Mouse (Mus musculus) G1E (cell line): ENCODE results near the gene Slc2a4.

Experiments used
- CTCF ChIP-seq: IDR thresholded peaks from 2 replicates; pipeline ENCODE4 v1.5.1; 2012; ENCODE audit warnings: low read depth, low read length, inconsistent platforms, mixed read lengths
- GATA1 ChIP-seq: IDR thresholded peaks from 2 replicates; pipeline ENCODE4 v1.6.1; 2012; ENCODE audit warnings: borderline replicate concordance, low read length, inconsistent platforms, mixed read lengths

DNA sequence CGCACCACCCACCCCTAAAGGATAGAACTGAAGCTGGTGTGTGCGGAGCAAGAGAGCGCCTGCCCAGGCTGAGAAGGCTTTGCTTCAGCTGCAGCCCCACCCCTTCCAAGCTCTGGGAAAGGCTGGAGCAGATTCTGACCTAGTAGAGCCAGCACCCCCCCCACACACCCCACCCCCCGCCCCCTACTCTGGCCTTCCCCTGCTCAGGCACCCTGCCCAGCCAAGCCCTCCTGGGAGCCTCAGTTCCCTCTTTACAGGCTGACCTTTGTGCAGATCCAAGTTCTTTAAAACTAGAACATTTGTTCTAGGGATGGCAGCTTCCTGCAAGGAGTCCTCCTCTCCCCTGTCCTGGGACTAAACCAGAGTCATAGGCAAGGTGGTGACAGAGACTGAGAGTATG lies 10.6 kb downstream of the Slc2a4 start:
- TF ChIP-seq CTCF (no peak), GATA1 (no peak)
